Mouse (Mus musculus): ENCODE results near the gene Xcl1. TPM values are rescaled to one million over a fixed set of nuclear protein-coding genes. Genes with fewer than 3 reads are reported as not detected.

Xcl1 gene
- total and polyA plus RNA-seq, 3 experiments: not detected

DNA sequence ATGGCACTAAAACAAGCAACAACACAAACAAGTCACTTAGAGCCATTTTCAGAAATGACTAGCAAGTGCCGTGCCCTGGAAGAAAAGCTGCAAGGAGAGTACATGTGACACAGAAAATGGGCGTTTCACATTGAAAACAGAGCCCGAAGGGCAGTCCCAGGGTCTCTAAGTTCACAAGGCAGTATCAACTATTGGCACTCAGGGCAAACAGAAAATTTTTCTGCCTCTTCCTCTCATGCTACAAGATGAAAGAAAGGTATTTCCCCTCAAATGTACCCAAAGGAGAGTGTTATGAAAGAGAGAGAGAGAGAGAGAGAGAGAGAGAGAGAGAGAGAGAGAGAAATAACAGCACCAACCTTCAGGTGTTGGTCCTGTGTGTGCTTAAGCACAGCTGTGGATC, 53.4 kb downstream of the Xcl1 start:
- TF ChIP-seq NRF1 (IDR thresholded peaks at IDR 0.05; ENCODE audit: insufficient read depth, low read depth, low read length, poor library complexity, severe bottlenecking): no peak
- TF ChIP-seq CHD1 (IDR thresholded peaks at IDR 0.05; ENCODE audit: low read depth, low read length): no peak
- no peak for TF ChIP-seq RAD21 (IDR thresholded peaks at IDR 0.05; ENCODE audit: low read depth, low read length)
- no peak for TF ChIP-seq MXI1 (IDR thresholded peaks at IDR 0.05; ENCODE audit: low read depth, low read length)
- no peak for TF ChIP-seq POLR2AphosphoS5 (IDR thresholded peaks at IDR 0.05; ENCODE audit: borderline replicate concordance, low read depth, low read length)
- no peak for TF ChIP-seq MEF2A (IDR thresholded peaks at IDR 0.05; ENCODE audit: extremely low read depth, insufficient replicate concordance, low read depth, low read length, poor library complexity, severe bottlenecking)
- TF ChIP-seq KAT2A (conservative IDR thresholded peaks at IDR 0.05; ENCODE audit: low read depth, low read length): no peak
- no peak for TF ChIP-seq BHLHE40 (IDR thresholded peaks at IDR 0.05; ENCODE audit: borderline replicate concordance, low read depth, low read length)
- TF ChIP-seq TAL1 (IDR thresholded peaks at IDR 0.05; ENCODE audit: low read length): no peak
- no peak for TF ChIP-seq MAX (IDR thresholded peaks at IDR 0.05; ENCODE audit: low read length)
- TF ChIP-seq TBP (IDR thresholded peaks at IDR 0.05; ENCODE audit: low read depth, low read length): no peak
- TF ChIP-seq POLR2A (IDR thresholded peaks at IDR 0.05; ENCODE audit: control insufficient read depth in 1 of 2, insufficient read depth in 1 of 2, low read depth in 1 of 2, low read length in 2 of 2, poor library complexity in 1 of 2): no peak
- TF ChIP-seq CTCF (IDR thresholded peaks at IDR 0.05 in 2 of 3, conservative IDR thresholded peaks at IDR 0.05 in 1 of 3; ENCODE audit: control insufficient read depth in 1 of 3, insufficient read depth in 1 of 3, low read depth in 2 of 3, low read length in 3 of 3, poor library complexity in 1 of 3, severe bottlenecking in 1 of 3): no peak
- no peak for TF ChIP-seq MYC (IDR thresholded peaks at IDR 0.05; ENCODE audit: low read depth, low read length)
- no peak for TF ChIP-seq ETS1 (IDR thresholded peaks at IDR 0.05; ENCODE audit: low read depth, low read length)
- TF ChIP-seq TCF12 (IDR thresholded peaks at IDR 0.05; ENCODE audit: low read depth, low read length): no peak
- TF ChIP-seq SIN3A (IDR thresholded peaks at IDR 0.05; ENCODE audit: low read length): no peak
- TF ChIP-seq GABPA (IDR thresholded peaks at IDR 0.05; ENCODE audit: low read depth, low read length): no peak
- H3K79me2 ChIP-seq (ENCODE audit: control insufficient read depth, insufficient read depth, low read length, poor library complexity): no peaks in the 10 kb centered on the region
- H3K9me3 ChIP-seq (replicated peaks; ENCODE audit: insufficient read depth, low read length): no peaks in the 10 kb centered on the region
- no peak for DNase-seq (ENCODE audit: low read depth, low spot score)
- no peak overlapping the region for H3K4me3 ChIP-seq (ENCODE audit: control insufficient read depth in 1 of 2, insufficient read depth in 1 of 2, low read depth in 2 of 2, low read length in 2 of 2)
- no peaks in the 10 kb centered on the region for H3K36me3 ChIP-seq (ENCODE audit: control insufficient read depth in 1 of 2, insufficient read depth in 2 of 2, low read length in 2 of 2)
- no peak overlapping the region for H3K9ac ChIP-seq (ENCODE audit: control insufficient read depth, low read depth, low read length, poor library complexity, severe bottlenecking)
- no peak overlapping the region for H3K27ac ChIP-seq (ENCODE audit: control insufficient read depth, low read depth, low read length)
- no peaks in the 10 kb centered on the region for H3K4me1 ChIP-seq (ENCODE audit: control insufficient read depth in 1 of 2, insufficient read depth in 2 of 2, low read length in 2 of 2)
- H3K27me3 ChIP-seq (ENCODE audit: control insufficient read depth in 1 of 2, insufficient read depth in 2 of 2, low read length in 2 of 2): no peaks in the 10 kb centered on the region

Other genes starting within 250 kb of the Xcl1 start
- gene Dpt, start 138.9 kb downstream of the Xcl1 start, total RNA-seq (2012; rRNA removed): not detected in 2 replicates
- not detected for gene Dpt, start 138.9 kb downstream of the Xcl1 start, polyA plus RNA-seq (2012; ENCODE audit: insufficient read depth in 1 of 2, insufficient read length in 2 of 2, low read depth in 1 of 2, low replicate concordance in 2 of 2, missing spikeins in 1 of 2)
- not detected in 2 replicates for gene Tbx19, start 225.2 kb upstream of the Xcl1 start, total RNA-seq (2012; rRNA removed)
- under 1 TPM in 1 of 2 experiments, not detected in 1; 0.19 TPM for gene Tbx19, start 225.2 kb upstream of the Xcl1 start, polyA plus RNA-seq (2012; ENCODE audit: insufficient read depth in 1 of 2, insufficient read length in 2 of 2, low read depth in 1 of 2, low replicate concordance in 2 of 2, missing spikeins in 1 of 2)

Data from MEL (cell line).